In the genomic region with DNA sequence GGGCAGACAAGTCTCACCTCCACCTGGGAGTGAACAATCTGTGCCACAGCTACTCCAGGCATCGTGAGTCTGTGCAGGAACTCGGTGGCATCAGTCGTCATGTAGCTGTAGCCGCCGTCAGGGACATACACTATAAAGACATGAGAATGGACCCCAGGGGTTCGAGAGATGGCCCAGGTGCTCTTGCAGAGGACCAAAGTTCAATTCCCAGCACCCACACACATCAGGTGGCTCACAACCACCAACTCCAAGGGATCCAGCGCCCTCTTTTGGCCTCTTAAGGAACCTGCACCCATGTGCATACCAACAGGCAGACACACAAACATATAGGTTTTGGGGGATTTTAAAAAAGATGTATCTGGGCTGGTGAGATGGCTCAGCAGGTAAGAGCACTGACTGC, we compare ENCODE assay signal across 23 mouse cellular contexts. TPM values are rescaled to one million over a fixed set of nuclear protein-coding genes. Genes with fewer than 3 reads are reported as not detected.
A peak's percentile ranks its signal among the peaks of the same experiment; 100 is the strongest.
DNase-seq lines count a peak whose midpoint lies in the region; ATAC-seq and TF ChIP-seq lines count a peak whose summit lies in the region.
"Had no signal": no experiment of that assay in that cellular context is flagged by ENCODE, and none has a peak within 500 bp of the region (broad histone marks: within the 10 kb centered on the region; RNA-seq: fewer than 3 reads in every experiment).

No protein-coding gene starts in this region.

- no peak overlapping the region for H3K4me3 ChIP-seq in layer of hippocampus, adult 2 months
- no peak overlapping the region for H3K4me3 ChIP-seq in testis, adult 2 months (ENCODE audit: control insufficient read depth, low read depth, low read length)
- no peak overlapping the region for H3K4me3 ChIP-seq in heart, embryonic 12.5 days
- H3K4me3 ChIP-seq: embryonic facial prominence, embryonic 12.5 days; forebrain, embryonic 15.5 days; hindbrain, embryonic 12.5 days had no signal

- no peak overlapping the region for H3K27ac ChIP-seq in layer of hippocampus, adult 2 months
- no peak overlapping the region for H3K27ac ChIP-seq in testis, adult 2 months (ENCODE audit: control insufficient read depth, insufficient read depth, low read depth, low read length)
- no peak overlapping the region for H3K27ac ChIP-seq in heart, embryonic 12.5 days (ENCODE audit: poor library complexity, severe bottlenecking)
- H3K27ac ChIP-seq: embryonic facial prominence, embryonic 12.5 days; forebrain, embryonic 15.5 days; hindbrain, embryonic 12.5 days had no signal

- H3K36me3 ChIP-seq in testis, adult 2 months (ENCODE audit: control insufficient read depth, insufficient read depth, low read length): no peaks in the 10 kb centered on the region; the same call in 1 of the 2 replicates
- H3K36me3 ChIP-seq in heart, embryonic 12.5 days: peaks cover 57% of the 10 kb centered on the region
- H3K36me3 ChIP-seq: forebrain, embryonic 15.5 days had no signal

- no peak overlapping the region for H3K4me2 ChIP-seq in heart, embryonic 12.5 days
- H3K4me2 ChIP-seq: embryonic facial prominence, embryonic 12.5 days; forebrain, embryonic 15.5 days; hindbrain, embryonic 12.5 days had no signal

- H3K4me1 ChIP-seq in testis, adult 2 months (ENCODE audit: control insufficient read depth, insufficient read depth, low read length): peaks cover 15% of the 10 kb centered on the region
- H3K4me1 ChIP-seq in heart, embryonic 12.5 days (replicated peaks): peaks cover 8% of the 10 kb centered on the region
- H3K4me1 ChIP-seq: embryonic facial prominence, embryonic 12.5 days; forebrain, embryonic 15.5 days; hindbrain, embryonic 12.5 days had no signal

- WGBS in heart, embryonic 12.5 days: 83% methylated on average over 7 of the region's 7 CpGs

- no peak for ATAC-seq in heart, embryonic 12.5 days (ENCODE audit: insufficient number of reproducible peaks, low FRiP score)
- ATAC-seq: CD4-positive, CD25-positive, alpha-beta regulatory T cell, adult 4 months; forebrain, embryonic 15.5 days; hindbrain, embryonic 16.5 days; inflammation-experienced regulatory T-cells, adult 6 months had no signal

- no peak overlapping the region for H3K9ac ChIP-seq in heart, embryonic 12.5 days
- H3K9ac ChIP-seq: embryonic facial prominence, embryonic 12.5 days; forebrain, embryonic 15.5 days; hindbrain, embryonic 12.5 days had no signal

- TF ChIP-seq CTCF in layer of hippocampus, adult 2 months (conservative IDR thresholded peaks at IDR 0.05): 0 out of 2 replicates have a peak, but pooled peaks have one; percentile 11
- TF ChIP-seq CTCF in testis, adult 2 months (IDR thresholded peaks at IDR 0.05; ENCODE audit: control insufficient read depth, insufficient read depth, insufficient replicate concordance, low read depth, low read length): peak; percentile 24; the same call in 1 of the 2 replicates

- DNase-seq in cerebellum, adult 11-12 months: peak; percentile 50
- DNase-seq in cerebellum, adult 11 months: no peak
- no peak for DNase-seq in layer of hippocampus, adult 2 months (ENCODE audit: low spot score in 2 of 2)
- DNase-seq in layer of hippocampus, adult 9-11 months: no peak
- no peak for DNase-seq in testis, postnatal 14 days (ENCODE audit: low spot score)
- DNase-seq in lung, postnatal 10 days: no peak
- DNase-seq: adrenal gland, adult 2 months; adrenal gland, postnatal 25 days; B cell, adult 2 months; cerebellum, adult 18-20 months; cerebellum, postnatal 25 days; gastrocnemius, postnatal 36 days; heart, adult 11 months; heart, postnatal 10 days; heart, postnatal 4 days had no signal

- no peaks in the 10 kb centered on the region for H3K9me3 ChIP-seq in heart, embryonic 12.5 days (replicated peaks)
- H3K9me3 ChIP-seq: embryonic facial prominence, embryonic 12.5 days; forebrain, embryonic 15.5 days; hindbrain, embryonic 12.5 days had no signal

- no peak for TF ChIP-seq POLR2A in testis, adult 2 months (IDR thresholded peaks at IDR 0.05; ENCODE audit: control insufficient read depth, low read depth, low read length)

- H3K27me3 ChIP-seq in testis, adult 2 months (ENCODE audit: control insufficient read depth, insufficient read depth, low read length): no peaks in the 10 kb centered on the region
- H3K27me3 ChIP-seq in heart, embryonic 12.5 days (replicated peaks): no peaks in the 10 kb centered on the region
- H3K27me3 ChIP-seq: embryonic facial prominence, embryonic 12.5 days; forebrain, embryonic 15.5 days; hindbrain, embryonic 12.5 days had no signal

RNA-seq across cellular contexts. Expression of gene Fuk, which starts 10.2 kb away (rescaled TPM):
- total RNA-seq in layer of hippocampus, adult 2 months (2021): 10 to 100 TPM; 23.5 to 29.0 TPM
- 7.5 and 7.8 TPM in 2 replicates for polyA plus RNA-seq in testis, adult 2 months (2012; rRNA removed)
- polyA plus RNA-seq in heart, embryonic 12.5 days (2016; fragmentation: Nextera tagmentation; extraction: Ambion mirVana): 10.0 and 10.2 TPM in 2 replicates

RNA-seq across cellular contexts. Expression of gene St3gal2, which starts 27.7 kb away (rescaled TPM):
- 100 to 1,000 TPM in 1 of 2 experiments, 10 to 100 TPM in 1; 95.1 to 104 TPM for total RNA-seq in layer of hippocampus, adult 2 months (2021)
- 3.4 and 4.7 TPM in 2 replicates for polyA plus RNA-seq in testis, adult 2 months (2012; rRNA removed)
- polyA plus RNA-seq in heart, embryonic 12.5 days (2016; fragmentation: Nextera tagmentation; extraction: Ambion mirVana): 27.1 and 27.6 TPM in 2 replicates

RNA-seq across cellular contexts. Expression of gene Sf3b3, which starts 45.5 kb away (rescaled TPM):
- 10 to 100 TPM; 71.1 to 74.7 TPM for total RNA-seq in layer of hippocampus, adult 2 months (2021)
- polyA plus RNA-seq in testis, adult 2 months (2012; rRNA removed): 18.1 and 19.3 TPM in 2 replicates
- 106 and 110 TPM in 2 replicates for polyA plus RNA-seq in heart, embryonic 12.5 days (2016; fragmentation: Nextera tagmentation; extraction: Ambion mirVana)

RNA-seq across cellular contexts. Expression of gene Cog4, which starts 45.6 kb away (rescaled TPM):
- 10 to 100 TPM; 61.4 to 64.0 TPM for total RNA-seq in layer of hippocampus, adult 2 months (2021)
- 49.6 and 54.6 TPM in 2 replicates for polyA plus RNA-seq in testis, adult 2 months (2012; rRNA removed)
- polyA plus RNA-seq in heart, embryonic 12.5 days (2016; fragmentation: Nextera tagmentation; extraction: Ambion mirVana): 65.2 and 65.7 TPM in 2 replicates
